ENCODE assay signal across 13 mouse cellular contexts in genomic region chr1:62738165-62738564, GRCm38 (mm10).
"Had no signal": no experiment of that assay in that cellular context is flagged by ENCODE, and none has a peak within 500 bp of the region (broad histone marks: within the 10 kb centered on the region; RNA-seq: fewer than 3 reads in every experiment).

No protein-coding gene starts in this region.

- H3K9me3 ChIP-seq: liver, embryonic 15.5 days; midbrain, embryonic 10.5 days had no signal

- H3K4me3 ChIP-seq: liver, embryonic 15.5 days; midbrain, embryonic 10.5 days had no signal

- DNase-seq: kidney, adult 11 months; kidney, postnatal 14 days; layer of hippocampus, adult 9-11 months; left cerebral cortex, postnatal 4 days; lung, embryonic 14.5 days; lung, postnatal 10 days; lung, postnatal 4 days; midbrain, embryonic 14.5 days; right cerebral cortex, postnatal 25 days; thymus, adult 2 months; thymus, postnatal 25 days had no signal

- H3K4me1 ChIP-seq: liver, embryonic 15.5 days had no signal

- H3K36me3 ChIP-seq: liver, embryonic 15.5 days had no signal

- H3K27ac ChIP-seq: liver, embryonic 15.5 days; midbrain, embryonic 10.5 days had no signal

- H3K9ac ChIP-seq: liver, embryonic 15.5 days; lung, embryonic 14.5 days had no signal

- H3K27me3 ChIP-seq: liver, embryonic 15.5 days had no signal
